Mouse (Mus musculus): ENCODE results near the gene Taf1c.

The Taf1c gene

DNA sequence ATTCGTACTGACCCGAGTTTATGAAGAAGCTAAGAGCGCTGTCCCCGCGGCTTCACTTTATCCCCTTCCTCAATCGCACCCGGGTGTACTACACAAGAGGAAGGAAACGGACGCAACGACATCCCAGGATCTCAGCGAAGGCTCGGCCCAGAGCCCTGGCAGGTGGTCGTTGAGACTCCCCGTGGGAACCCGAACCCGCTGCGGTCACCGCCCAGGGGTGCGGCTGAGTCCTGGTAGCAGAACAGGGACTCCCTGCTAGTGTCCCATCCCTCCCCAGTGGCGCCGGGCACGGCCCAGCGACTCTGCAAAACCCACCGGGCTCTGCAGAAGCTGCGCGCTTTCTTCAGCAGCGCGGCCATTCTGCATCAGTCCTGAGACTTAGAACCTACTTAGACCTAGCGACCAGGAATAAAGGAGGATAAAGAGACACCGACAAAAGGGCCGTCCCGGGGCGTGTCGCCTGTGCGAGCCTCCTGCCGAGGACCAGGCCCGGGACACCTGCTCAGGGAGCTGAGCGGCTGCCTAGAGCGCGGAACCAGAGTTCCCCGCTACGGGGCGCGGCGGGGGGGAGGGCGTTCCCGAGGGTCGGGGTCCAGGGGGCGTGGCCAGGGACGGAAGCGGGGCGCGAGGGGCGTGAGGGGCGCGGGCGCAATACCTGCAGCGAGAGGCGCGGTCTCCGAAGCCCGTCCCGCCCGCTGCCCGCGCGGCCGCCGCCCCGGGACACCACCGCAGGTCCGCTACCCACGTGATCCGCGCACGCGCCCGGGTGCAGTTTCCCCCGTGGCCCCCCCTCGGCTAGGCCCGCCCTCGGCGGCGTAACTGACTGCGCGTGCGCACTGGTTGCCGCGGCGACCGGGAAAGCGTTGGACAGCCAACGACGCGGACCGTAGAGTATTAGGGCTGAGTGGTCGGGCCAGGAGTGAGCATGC, 30.3 kb downstream of the Taf1c start, which contains the start of the genes Hsdl1 and Dnaaf1:
Gene Hsdl1, minus strand, starts transcription at position 747 of the 929 bp plus-strand sequence.
Gene Dnaaf1, plus strand, starts transcription at position 799 of the 929 bp plus-strand sequence.
- in situ Hi-C loops (cut with MboI; ENCODE audit: low sequenced_read_pairs): no loop called here

DNA sequence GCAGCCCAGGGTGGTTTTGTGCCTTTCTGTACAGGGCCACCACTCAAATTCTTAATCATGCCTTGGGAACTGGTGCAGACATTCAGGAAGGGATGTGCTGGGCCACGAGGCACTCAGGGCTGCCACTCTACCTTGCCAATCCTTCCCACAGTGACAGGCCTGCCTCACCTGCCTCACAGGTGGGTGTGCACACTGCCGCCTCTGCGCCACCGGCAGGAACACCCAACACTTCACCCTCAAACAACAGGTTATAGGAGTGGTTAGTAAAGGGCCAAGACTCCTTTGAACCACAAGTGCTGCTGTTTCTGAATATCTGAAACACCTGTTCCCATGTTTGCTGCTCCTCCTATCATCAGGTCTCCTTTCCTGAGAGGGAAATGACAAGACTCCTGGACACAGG, 32.6 kb downstream of the Taf1c start:
- in situ Hi-C loops (cut with MboI; ENCODE audit: low sequenced_read_pairs): no loop called here

DNA sequence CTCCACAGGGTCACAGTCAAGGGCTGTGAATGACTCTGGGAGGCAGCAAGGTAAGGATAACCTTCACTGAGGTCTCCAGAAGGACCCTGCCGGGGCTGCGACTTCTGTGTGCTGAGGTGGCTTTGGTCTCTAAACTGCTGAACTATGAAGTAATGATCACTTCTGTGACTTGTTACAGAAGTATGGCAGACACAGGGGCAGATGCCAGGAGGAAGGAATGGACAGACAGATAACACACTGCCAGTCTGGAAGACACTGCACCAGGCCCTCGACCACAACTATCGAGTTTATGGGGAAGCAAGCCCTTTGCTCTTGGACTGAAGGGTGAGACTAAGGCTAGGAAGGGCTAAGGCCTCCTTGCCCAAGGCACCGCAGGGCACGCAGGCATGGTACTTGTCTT, 33.9 kb downstream of the Taf1c start:
- in situ Hi-C loops (cut with MboI; ENCODE audit: low sequenced_read_pairs): no loop called here

DNA sequence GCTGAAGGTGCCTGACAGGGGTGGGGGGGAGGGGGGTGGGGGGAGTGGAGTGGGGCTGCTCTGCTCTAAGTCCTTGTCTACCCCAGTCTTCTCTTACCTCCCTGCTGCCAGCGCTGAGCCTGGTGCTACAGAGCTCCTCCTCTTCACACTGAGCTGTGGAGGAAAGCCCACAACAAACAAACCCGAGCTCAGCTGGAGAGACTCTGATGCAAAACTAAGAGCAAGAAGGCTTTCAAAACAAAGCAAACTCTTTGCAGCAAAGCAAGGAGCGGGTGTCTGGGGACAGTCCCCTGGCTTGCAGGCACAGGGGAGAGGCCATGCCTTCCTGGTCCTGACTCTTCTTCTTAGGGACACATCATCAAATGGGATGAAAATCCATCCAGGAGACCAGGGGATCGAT, 35.1 kb downstream of the Taf1c start:
- in situ Hi-C loops (cut with MboI; ENCODE audit: low sequenced_read_pairs): no loop called here

DNA sequence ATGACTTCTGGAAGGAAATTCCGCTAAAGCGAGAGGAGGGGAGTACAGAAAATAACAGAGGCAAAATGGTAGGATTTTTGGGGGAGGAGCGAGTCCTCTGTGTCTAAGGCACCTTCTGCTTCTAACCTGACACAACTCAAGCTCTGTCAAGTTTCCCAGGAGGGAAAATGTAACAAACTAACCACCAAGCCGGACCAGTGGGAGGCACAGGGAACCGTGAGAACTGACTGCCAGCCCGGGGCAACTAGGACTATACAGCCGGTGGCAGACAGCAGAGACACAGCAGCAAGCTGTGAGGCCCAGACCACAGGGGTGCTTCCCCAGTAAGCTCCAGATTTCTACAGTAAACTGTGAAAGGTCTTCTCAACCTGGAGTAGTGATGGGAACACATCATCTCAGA, 36.1 kb downstream of the Taf1c start:
- in situ Hi-C loops (cut with MboI; ENCODE audit: low sequenced_read_pairs): no loop called here

DNA sequence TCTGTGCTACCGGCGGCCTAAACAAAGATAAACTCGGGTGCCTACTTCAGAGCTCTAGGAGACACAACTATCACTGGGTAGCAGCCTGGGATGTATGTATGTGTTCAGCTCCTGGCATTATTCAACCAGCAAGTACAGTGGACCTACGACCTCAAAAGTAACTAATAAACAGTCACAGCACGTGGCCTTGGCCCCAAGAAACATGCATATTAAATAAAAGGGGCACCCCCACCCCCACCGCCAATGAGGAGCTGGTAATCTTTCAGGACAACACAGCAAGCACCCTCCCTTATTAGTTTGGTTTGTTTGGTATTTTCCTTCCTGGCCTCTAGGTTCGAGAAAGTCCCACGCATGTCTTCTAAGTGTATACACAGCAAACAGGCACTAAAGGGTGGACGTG, 36.8 kb downstream of the Taf1c start:
- in situ Hi-C loops (cut with MboI; ENCODE audit: low sequenced_read_pairs): no loop called here

DNA sequence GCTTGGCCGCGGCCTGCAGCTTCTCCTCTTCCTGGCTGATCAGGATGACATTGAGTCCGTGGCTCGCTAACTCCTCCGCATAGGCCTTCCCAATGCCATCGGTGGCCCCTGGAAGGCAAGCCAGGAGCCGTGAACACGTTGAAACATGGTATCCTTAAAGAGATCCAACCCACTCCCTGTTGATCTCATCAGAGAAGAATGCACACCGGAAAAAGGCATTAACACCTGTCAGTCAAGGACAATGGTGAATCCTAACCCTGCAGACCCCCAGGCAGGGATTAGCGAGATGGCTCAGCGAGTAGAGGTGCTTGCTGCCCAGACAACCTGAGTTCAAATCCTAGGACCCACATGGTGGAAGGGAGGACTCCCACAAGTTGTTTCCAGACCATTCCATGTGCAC, 38.7 kb downstream of the Taf1c start:
- in situ Hi-C loops (cut with MboI; ENCODE audit: low sequenced_read_pairs): no loop called here

DNA sequence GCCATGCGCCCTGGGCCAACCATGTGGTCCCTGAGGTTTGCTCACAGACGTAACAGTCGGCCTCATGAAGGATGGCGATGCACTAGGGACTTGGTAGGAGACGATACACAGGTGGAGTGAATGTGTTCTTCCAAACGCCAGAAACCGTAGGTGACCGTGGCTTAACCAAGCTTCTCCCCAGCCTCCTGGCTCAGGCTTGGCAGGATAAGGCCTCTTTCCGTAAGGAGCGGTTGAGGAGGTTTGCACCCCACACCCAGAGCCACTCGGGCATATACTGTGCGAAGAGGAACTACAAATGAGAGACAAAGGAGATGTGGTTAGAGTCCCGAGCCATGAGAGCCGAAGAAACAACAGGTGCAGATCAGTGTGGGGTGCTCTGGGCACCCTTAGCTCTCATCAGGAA, 41.2 kb downstream of the Taf1c start:
- in situ Hi-C loops (cut with MboI; ENCODE audit: low sequenced_read_pairs): no loop called here

DNA sequence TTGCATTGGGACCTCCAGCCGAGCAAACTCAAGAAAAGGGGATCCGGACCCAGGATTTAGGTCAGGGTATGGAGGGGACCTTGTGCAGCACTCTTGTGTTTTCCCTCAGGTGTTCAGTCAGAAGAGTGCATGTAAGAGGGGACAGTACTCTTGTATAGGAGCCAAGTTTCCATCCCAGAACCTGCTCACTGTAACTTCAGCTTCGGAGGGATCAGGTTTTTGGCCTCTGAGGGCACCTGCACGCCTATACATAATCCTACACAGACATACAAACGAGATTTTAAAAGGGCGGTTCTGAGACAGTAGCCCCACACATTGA, 45.7 kb downstream of the Taf1c start:
- in situ Hi-C loops (cut with MboI; ENCODE audit: low sequenced_read_pairs): no loop called here

DNA sequence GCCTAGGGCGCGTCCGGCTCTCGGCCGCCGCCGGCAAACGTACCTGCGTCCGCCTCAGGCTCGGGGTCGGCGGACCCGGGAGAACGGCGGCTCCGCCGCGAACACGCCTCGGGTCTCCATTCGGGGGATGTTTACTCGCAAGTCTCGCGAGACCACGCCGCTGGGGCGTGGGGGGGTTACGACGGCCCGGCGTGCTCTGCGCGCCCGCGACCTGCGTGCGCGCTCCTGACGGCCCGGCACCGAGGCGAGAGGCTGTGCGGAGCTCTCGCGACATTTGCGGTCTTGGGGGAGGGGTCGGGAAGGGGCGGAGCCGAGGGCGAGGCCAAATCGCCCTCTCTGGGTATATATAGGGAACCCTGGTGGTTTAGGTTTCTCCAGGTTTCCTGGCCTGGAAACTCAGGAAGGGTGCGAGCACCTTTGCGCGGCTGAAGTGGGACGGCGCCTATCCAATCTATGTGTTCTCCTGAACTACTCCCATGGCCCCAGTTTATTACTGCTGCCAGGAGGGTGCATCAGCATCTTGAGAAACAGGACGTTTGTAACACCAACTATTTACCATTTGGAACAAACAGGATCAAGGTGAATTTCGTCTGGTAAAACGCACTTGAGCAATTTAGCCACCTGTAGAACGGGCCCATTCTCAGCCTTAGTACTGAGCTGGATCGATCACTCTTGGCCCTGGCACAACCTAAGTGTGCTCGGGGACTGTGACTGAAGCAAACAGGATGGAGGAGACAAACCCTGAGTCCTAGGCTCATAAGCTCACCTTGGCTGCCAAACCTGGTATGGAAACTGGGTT, 46.2 kb downstream of the Taf1c start, which contains the start of gene Mbtps1:
Gene Mbtps1, minus strand, starts transcription at position 133 of the 799 bp plus-strand sequence.
- in situ Hi-C loops (cut with MboI; ENCODE audit: low sequenced_read_pairs): no loop called here

DNA sequence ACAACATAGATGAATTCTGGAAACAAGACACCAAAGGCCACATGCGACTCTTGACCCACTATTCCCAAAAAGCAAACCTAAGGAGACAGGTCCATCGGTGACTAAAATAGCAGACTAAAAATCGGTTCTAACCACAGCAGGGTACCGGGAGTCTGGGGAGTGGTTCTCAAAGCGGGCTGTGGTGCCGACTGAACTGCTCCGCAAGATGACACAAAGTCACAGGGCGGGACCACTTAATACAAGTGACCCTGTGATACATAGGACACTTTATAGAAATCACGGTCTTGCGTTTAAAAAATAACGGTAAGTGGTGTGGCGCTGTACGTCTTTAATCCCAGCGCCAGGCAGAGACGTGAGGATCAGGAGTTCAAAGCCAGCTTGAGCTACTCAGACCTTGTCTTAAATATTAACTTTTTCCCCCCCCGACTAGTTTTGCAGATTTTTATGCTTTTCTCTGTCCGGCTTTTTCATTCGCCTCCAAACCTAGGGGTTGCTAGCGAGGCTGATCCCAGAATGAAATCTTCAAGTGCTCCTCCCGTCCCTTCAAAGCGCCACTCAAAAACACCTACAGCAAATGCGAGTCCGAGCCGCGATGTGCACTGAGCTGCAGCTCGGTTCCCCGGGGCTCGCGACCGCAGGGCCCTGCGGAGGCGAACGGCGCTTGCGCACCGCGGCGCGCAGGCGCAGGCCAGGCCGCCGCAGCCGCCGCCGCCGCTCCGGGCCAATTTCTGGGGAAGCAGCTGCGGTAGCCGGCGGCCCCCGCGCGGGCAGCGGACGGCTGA, 47.0 kb downstream of the Taf1c start:
- in situ Hi-C loops (cut with MboI; ENCODE audit: low sequenced_read_pairs): no loop called here

DNA sequence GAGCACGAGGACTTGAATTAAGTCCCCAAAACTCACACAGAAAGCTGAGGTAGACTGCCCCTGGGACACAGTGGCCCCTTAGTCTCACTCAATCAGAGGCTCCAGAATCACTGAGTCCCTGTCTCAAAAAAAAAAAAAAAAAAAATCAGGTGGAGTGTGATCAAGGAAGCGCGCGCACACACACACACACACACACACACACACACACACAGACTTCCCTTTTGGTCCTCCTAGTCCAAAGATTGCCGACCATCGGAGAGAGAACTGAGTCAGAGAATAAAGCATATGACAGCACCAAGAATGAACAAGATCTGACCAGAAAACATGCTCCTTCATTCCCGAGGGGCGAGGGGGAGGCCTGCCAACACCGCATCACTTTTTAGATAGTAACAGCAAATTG, 47.9 kb downstream of the Taf1c start:
- in situ Hi-C loops (cut with MboI; ENCODE audit: low sequenced_read_pairs): no loop called here

DNA sequence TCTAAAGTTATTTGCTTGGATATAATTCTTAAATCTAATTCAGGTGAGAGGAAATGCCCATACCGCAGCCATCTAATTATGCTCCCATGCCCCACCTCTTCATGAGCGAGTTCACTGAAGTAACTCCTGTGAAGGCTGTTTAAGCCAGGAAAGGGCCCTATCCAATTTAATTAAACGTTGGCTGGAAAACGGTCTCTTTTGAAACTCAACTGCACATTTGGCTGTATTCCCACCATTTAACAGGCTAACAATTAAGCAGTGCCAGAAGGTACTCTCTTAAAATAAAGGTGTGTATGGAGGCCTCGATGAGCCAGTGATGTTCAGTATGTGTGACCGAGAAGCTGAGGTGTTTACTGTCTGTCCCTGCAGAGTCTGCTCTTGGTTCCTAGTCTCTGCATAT, 49.2 kb downstream of the Taf1c start:
- in situ Hi-C loops (cut with MboI; ENCODE audit: low sequenced_read_pairs): no loop called here

DNA sequence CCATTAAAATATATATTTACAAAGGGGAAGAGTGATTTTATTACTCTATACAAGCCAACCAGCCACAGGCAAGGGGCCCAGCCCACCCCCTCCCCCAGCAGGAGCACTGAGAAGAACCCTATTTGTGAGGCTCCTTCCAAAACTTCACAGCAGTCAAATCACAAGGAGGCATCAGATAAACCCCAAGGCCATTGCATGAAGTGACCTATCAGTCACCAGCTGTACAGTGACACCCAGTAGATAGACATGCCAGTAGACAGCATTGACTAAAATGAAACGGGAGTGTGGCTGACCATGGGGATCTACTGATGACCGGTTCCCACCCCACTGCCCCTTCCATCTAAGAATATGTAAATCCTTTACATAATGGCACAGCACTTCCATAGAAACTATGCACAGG, 52.1 kb downstream of the Taf1c start:
- in situ Hi-C loops (cut with MboI; ENCODE audit: low sequenced_read_pairs): no loop called here

DNA sequence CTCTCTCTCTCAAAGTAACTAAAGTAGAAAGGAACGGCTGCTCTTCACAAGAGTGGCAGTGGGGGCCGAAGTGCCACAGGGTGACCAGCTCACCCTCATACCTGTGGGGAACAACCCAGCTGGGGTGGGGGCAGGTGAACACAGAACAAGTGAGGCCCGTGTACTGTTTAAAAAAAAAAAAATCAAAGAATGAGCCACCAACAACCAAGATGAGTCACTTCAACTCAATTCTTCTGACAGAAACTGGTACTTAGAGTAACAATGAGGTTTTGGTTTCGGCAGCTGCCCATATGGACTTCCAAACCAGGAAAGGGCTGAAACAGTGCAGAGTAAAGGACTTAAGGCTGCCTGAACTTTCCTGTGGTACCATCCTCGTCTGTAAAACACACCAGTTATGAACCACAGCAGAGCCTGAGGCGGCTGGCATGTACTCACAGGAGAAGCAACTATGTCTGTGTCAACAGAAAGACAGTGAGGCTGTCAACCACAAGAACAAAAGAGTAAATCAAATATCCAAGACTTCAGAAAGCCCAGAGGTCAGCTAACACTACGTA, 56.4 kb downstream of the Taf1c start:
- in situ Hi-C loops (cut with MboI; ENCODE audit: low sequenced_read_pairs): no loop called here
